Mouse (Mus musculus): ENCODE results near the gene Nab1.

DNA sequence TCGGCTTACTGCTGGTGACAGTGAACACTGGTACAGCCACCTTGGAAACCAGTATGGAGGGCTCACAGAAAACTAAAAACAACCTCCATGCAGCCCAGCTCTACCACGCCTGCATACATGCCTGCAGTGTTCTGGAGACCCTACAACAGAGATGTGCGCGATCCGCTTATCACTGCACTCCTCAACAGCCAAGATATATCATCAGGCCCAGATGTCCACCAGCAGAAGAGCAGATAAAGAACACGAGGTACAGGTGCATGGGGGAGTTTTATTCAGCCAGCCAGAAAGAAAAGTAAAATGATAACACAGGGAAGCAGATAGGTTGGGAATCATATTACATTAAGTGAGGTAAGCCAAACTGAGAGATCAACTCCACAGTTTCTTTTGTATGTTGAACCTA is 37.2 kb downstream of the Nab1 start:
- TF ChIP-seq CTCF (IDR thresholded peaks at IDR 0.05; ENCODE audit: borderline replicate concordance, insufficient read depth, low read length) (no peak), POLR2A (IDR thresholded peaks at IDR 0.05; ENCODE audit: low read depth, low read length) (no peak)

All from embryonic fibroblast, embryonic 13.5 days (primary cell).